Mouse (Mus musculus) midbrain, postnatal 0 days (tissue): ENCODE data around the gene Mrrf. TPM values are rescaled to one million over a fixed set of nuclear protein-coding genes. Genes with fewer than 3 reads are reported as not detected.

Source experiments
- ATAC-seq: fragments of 200-750 bp; cut with Nextera tagmentation; 2 replicates; pipeline ENCODE4 v1.8.0; 2017; ENCODE audit warnings: moderate number of reproducible peaks, mild to moderate bottlenecking, moderate TSS enrichment, moderate library complexity; ENCODE audit not compliant: low FRiP score
- DNase-seq: peaks from one replicate; pipeline ENCODE4 v3.0.0-alpha.2; 2015; ENCODE audit warnings: low spot score
- H3K27ac ChIP-seq: fragments of 300-500 bp; sonication (generic); 2 replicates; pipeline ENCODE4 v1.5.1; 2014; ENCODE audit warnings: low read depth, mild to moderate bottlenecking, low read length, mixed read lengths
- H3K27me3 ChIP-seq: fragments of 300-500 bp; sonication (generic); 2 replicates; pipeline ENCODE4 v1.6.1; 2014; ENCODE audit warnings: low read length, control low read depth, mixed read lengths; ENCODE audit not compliant: insufficient read depth
- H3K36me3 ChIP-seq: fragments of 300-500 bp; sonication (generic); 2 replicates; pipeline ENCODE4 v1.6.1; 2014; ENCODE audit warnings: low read length, control low read depth, mixed read lengths; ENCODE audit not compliant: insufficient read depth
- H3K4me1 ChIP-seq: fragments of 300-500 bp; sonication (generic); 2 replicates; pipeline ENCODE4 v1.6.1; 2014; ENCODE audit warnings: mild to moderate bottlenecking, control low read depth, antibody characterized with exemption, low read length, mixed read lengths; ENCODE audit not compliant: insufficient read depth
- H3K4me2 ChIP-seq: fragments of 300-500 bp; sonication (generic); 2 replicates; pipeline ENCODE4 v1.6.1; 2014; ENCODE audit warnings: low read depth, mild to moderate bottlenecking, low read length, mixed read lengths; ENCODE audit not compliant: poor library complexity, severe bottlenecking
- H3K4me3 ChIP-seq: fragments of 300-500 bp; sonication (generic); 2 replicates; pipeline ENCODE4 v1.5.1; 2014; ENCODE audit warnings: low read depth, mild to moderate bottlenecking, low read length, moderate library complexity
- H3K9ac ChIP-seq: fragments of 300-500 bp; sonication (generic); replicated peaks from 2 replicates; pipeline ENCODE4 v1.6.1; 2014; ENCODE audit warnings: mild to moderate bottlenecking, low read length, moderate library complexity, mixed read lengths; ENCODE audit not compliant: poor library complexity, severe bottlenecking
- H3K9me3 ChIP-seq: fragments of 300-500 bp; sonication (generic); 2 replicates; pipeline ENCODE4 v1.6.1; 2016; ENCODE audit warnings: low read length, control low read depth
- CTCF ChIP-seq: IDR thresholded peaks from 2 replicates; pipeline ENCODE4 v1.5.1; 2016; ENCODE audit warnings: antibody characterized with exemption, mild to moderate bottlenecking
- WGBS: fragments of 180-500 bp; shearing (Covaris S2); extraction: QIAGEN DNeasy Blood & Tissue Kit; methylation state at CpG from one replicate; pipeline ENCODE4 v1.1.7; 2014; 5-methylcytosine and 5-hydroxymethylcytosine counted together
- polyA plus RNA-seq: library from polyadenylated mRNA; unstranded; fragments of >200 nt; fragmentation: Nextera tagmentation; extraction: Ambion mirVana; gene quantifications from 2 replicates; pipeline ENCODE4 v1.2.1, GENCODE M21; 2015
- total RNA-seq: library from RNA; depleted of rRNA; stranded (reverse); fragments of >200 nt; gene quantifications from 2 replicates; pipeline ENCODE4 v1.2.3, GENCODE M21; 2014

Gene Mrrf
- total and polyA plus RNA-seq, 2 experiments from 2014 or later: 12.2 to 16.8 TPM

DNA sequence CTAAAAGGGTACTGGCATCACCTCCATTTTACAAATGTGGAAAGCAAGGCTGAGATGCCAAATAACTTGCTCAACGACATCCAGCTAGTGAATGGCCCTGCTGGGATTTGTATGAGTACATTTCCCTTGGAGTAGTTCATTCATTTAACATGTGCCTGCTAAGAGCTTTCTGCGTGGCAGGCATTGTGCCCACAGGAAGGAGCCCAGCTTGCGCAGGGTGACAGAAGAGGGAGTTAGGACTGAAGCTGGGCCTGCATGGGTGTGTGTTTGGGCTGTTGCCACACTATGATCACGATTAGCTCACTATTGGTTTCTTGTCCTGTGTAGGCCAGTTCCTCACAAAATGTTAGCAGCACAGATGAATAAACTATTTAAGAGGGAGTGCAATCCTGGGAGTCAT is 84.7 kb downstream of the Mrrf start:
- Histone ChIP-seq H3K27ac (no peak overlapping the region), H3K36me3 (no peaks in the 10 kb centered on the region), H3K4me1 (no peaks in the 10 kb centered on the region), H3K9ac (no peak overlapping the region), H3K9me3 (no peaks in the 10 kb centered on the region), H3K27me3 (no peaks in the 10 kb centered on the region), H3K4me3 (no peak overlapping the region), H3K4me2 (no peak overlapping the region)
- no peak for TF ChIP-seq CTCF
- 73% methylated on average over 4 of the region's 4 CpGs for WGBS
- DNase-seq (no peak), ATAC-seq (no peak)

DNA sequence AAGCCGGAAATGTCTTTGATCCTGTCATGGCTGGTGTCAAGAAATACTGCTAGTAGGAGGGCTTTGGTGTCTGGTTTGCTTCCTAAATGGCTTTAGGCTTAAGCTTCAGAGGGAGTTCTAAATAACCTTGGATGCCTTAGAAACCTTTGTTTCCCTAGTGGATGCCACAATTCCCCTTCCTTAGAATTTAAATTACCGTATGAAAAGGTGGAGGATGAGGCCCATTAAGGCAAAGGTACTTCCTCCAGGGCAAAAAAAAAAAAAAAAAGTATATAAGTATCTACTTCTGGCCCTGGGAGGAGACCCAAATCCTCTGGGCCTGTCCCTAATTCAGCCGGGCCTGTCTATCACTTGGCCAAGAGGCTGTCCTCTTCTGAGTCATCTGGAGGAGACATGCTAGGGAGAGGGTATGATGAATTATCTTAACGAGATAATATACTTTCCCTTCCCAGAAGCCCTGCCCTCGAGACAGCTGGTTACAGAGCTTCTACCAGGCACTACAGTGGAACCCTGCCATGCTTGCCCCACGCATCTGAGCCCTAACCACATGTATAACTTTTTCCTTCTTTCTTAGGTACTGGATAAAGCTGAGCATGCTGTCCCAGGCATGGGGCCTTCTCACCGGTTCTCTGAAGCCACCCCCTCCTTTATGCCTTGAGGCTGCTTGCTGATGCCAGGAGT is 86.1 kb downstream of the Mrrf start:
- no peak overlapping the region for H3K27ac ChIP-seq
- TF ChIP-seq CTCF: no peak
- DNase-seq: no peak
- no peaks in the 10 kb centered on the region for H3K27me3 ChIP-seq
- no peak overlapping the region for H3K4me3 ChIP-seq
- no peak overlapping the region for H3K9ac ChIP-seq
- H3K4me2 ChIP-seq: no peak overlapping the region
- H3K4me1 ChIP-seq: no peaks in the 10 kb centered on the region
- H3K9me3 ChIP-seq: no peaks in the 10 kb centered on the region
- H3K36me3 ChIP-seq: no peaks in the 10 kb centered on the region
- WGBS: 72% methylated on average over 7 of the region's 7 CpGs
- no peak for ATAC-seq

DNA sequence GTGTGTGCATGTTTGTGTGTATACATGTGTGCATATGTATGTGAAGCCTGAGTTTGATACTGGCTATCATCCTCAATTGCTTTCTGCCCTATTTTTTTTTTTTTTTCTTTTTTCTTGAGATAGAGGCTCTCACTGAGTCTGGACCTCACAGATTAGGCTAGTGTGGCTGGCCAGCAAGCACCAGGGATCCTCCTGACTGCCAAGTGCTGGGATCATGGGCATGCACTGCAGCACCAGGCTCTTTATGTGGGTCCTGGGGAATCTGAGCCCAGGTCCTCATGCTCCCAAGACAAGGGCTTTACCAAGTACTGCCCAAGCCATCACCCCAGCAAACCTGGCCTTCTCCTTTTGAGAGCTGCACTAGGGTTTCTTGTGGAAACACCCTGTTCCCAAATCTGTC is 87.2 kb downstream of the Mrrf start:
- H3K4me2 ChIP-seq: no peak overlapping the region
- H3K4me1 ChIP-seq: no peaks in the 10 kb centered on the region
- H3K9ac ChIP-seq: no peak overlapping the region
- H3K27me3 ChIP-seq: no peaks in the 10 kb centered on the region
- ATAC-seq (no peak), DNase-seq (no peak)
- H3K36me3 ChIP-seq: no peaks in the 10 kb centered on the region
- no peak overlapping the region for H3K4me3 ChIP-seq
- no peak for TF ChIP-seq CTCF
- no peak overlapping the region for H3K27ac ChIP-seq
- H3K9me3 ChIP-seq: no peaks in the 10 kb centered on the region

DNA sequence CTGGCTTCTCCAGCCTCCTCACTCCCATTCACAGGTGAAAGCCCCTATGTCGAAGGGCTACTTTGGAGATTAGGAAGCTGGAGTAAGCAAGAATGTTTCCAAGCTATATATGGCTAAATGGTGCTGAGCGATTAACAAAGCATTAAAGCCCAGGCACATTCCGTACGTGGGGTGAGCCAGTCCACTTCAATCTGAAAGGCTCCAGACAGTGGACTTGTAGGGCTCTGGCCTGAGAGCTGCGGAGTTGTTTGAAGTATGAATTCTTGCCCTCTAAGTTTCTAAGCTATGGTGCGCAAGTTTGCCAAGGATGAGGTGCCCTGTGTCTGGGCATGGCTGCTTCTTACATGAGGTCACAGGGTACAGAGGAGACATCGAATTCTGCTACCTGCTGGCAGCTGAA is 88.0 kb downstream of the Mrrf start:
- Histone ChIP-seq H3K4me2 (no peak overlapping the region), H3K36me3 (no peaks in the 10 kb centered on the region), H3K9me3 (no peaks in the 10 kb centered on the region), H3K9ac (no peak overlapping the region), H3K4me1 (no peaks in the 10 kb centered on the region), H3K4me3 (no peak overlapping the region), H3K27ac (no peak overlapping the region), H3K27me3 (no peaks in the 10 kb centered on the region)
- ATAC-seq (no peak), DNase-seq (no peak)
- no peak for TF ChIP-seq CTCF
- 88% methylated on average over 7 of the region's 7 CpGs for WGBS

DNA sequence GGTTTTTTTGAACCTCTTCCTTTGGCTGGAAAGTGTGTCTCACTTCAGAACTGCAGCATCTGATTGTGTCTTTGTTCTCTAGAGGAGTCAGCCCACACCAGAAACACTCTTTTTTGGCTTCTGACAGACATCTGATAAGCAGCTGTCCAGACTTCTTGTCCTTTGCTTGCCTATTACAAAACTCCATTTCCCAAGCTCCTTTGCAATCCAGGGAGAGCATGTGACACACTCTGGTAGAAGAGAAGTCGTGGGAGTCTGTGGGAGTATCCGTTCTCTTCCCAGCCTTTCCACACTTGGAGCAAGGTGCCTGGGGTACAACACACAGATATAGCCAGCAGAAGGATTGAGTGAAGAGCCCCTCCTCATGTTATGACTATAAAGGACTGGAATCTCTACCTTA is 88.4 kb downstream of the Mrrf start:
- Histone ChIP-seq H3K27ac (no peak overlapping the region), H3K36me3 (no peaks in the 10 kb centered on the region), H3K9me3 (no peaks in the 10 kb centered on the region), H3K4me3 (no peak overlapping the region), H3K9ac (no peak overlapping the region), H3K4me1 (no peaks in the 10 kb centered on the region), H3K4me2 (no peak overlapping the region), H3K27me3 (no peaks in the 10 kb centered on the region)
- no peak for ATAC-seq
- no peak for DNase-seq
- WGBS: 27% methylated on average over 2 of the region's 2 CpGs
- TF ChIP-seq CTCF: no peak

DNA sequence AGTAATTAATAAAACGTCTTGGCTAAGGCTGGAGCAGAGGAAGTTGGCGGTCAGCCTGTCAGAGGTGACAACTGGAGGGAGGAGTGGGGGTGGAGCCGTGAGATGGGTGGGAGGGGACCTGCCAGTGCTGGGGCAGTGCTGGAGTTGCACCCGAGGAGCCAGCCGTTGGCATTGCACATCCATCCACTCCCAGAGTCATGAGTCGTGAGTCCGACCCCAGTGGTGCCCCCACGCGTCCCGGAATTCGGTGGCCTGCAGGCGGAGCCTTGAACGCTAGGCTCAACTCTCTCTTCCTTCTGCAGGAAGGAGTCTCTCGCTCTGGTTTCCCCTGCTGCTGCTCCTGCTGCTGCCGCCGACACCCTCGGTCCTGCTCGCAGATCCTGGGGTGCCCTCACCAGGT is 94.2 kb downstream of the Mrrf start, which contains the start of gene Ptgs1:
TSS of gene Ptgs1 (plus strand) at position 61 of the 400 bp plus-strand sequence.
- Histone ChIP-seq H3K4me3 (peak within 1 kb of the TSS; percentile 30), H3K9me3 (no peaks in the 10 kb centered on the region), H3K4me1 (0 out of 2 replicates have a peak, but pooled peaks cover 3% of the 10 kb centered on the region), H3K36me3 (no peaks in the 10 kb centered on the region), H3K4me2 (peak within 1 kb of the TSS; percentile 55), H3K9ac (peak within 1 kb of the TSS; percentile 29; the same call in 1 of the 2 replicates), H3K27me3 (peaks cover 3% of the 10 kb centered on the region; the same call in 1 of the 2 replicates), H3K27ac (no peak within 1 kb of the TSS)
- peak; percentile 43 for TF ChIP-seq CTCF
- no peak for DNase-seq
- ATAC-seq: no peak; the same call in 1 of the 2 replicates
- under 1% methylated on average over 18 of the region's 18 CpGs for WGBS
